Mouse (Mus musculus): ENCODE measurements around the gene Gcm1.
A peak's percentile ranks its signal among the peaks of the same experiment; 100 is the strongest.

The Gcm1 gene

GRCm38 (mm10) chr9:78051677-78052076 lies at the start of gene Gcm1:
TSS of gene Gcm1 (plus strand) at chr9:78051924.
- DNase-seq, result no peak

GRCm38 (mm10) chr9:78003278-78003677 lies 48.4 kb upstream of the Gcm1 start:
- DNase-seq, result no peak

GRCm38 (mm10) chr9:78005481-78005880 lies 46.2 kb upstream of the Gcm1 start:
- DNase-seq, result peak in 1 of 2 experiments; percentile 40

- DNase-seq, result peak; percentile 91 to 92
Observed at GRCm38 (mm10) chr9:78006209-78007001, 45.3 kb upstream of the Gcm1 start.

- DNase-seq, result peak; percentile 64 to 76
Observed at GRCm38 (mm10) chr9:78009382-78009781, 42.3 kb upstream of the Gcm1 start.

- DNase-seq, result no peak
Observed at GRCm38 (mm10) chr9:78010187-78010586, 41.5 kb upstream of the Gcm1 start.

GRCm38 (mm10) chr9:78010707-78011106 lies 41.0 kb upstream of the Gcm1 start:
- no peak for DNase-seq

GRCm38 (mm10) chr9:78012066-78012465 lies 39.7 kb upstream of the Gcm1 start:
- no peak for DNase-seq

- no peak for DNase-seq
Observed at GRCm38 (mm10) chr9:78012681-78013080, 39.0 kb upstream of the Gcm1 start.

- no peak for DNase-seq
Observed at GRCm38 (mm10) chr9:78013813-78014212, 37.9 kb upstream of the Gcm1 start.

GRCm38 (mm10) chr9:78015816-78016215 lies 35.9 kb upstream of the Gcm1 start:
- DNase-seq, result no peak

- no peak for DNase-seq
Observed at GRCm38 (mm10) chr9:78016288-78016687, 35.4 kb upstream of the Gcm1 start.

- DNase-seq, result no peak
Observed at GRCm38 (mm10) chr9:78021256-78021655, 30.5 kb upstream of the Gcm1 start.

GRCm38 (mm10) chr9:78022187-78022945 lies 29.4 kb upstream of the Gcm1 start:
- DNase-seq, result peak; percentile 52 to 54

- DNase-seq, result peak in 1 of 2 experiments; percentile 71
Observed at GRCm38 (mm10) chr9:78024823-78025222, 26.9 kb upstream of the Gcm1 start.

- no peak for DNase-seq
Observed at GRCm38 (mm10) chr9:78027099-78027498, 24.6 kb upstream of the Gcm1 start.

GRCm38 (mm10) chr9:78030835-78031456 lies 20.8 kb upstream of the Gcm1 start:
- no peak for DNase-seq

GRCm38 (mm10) chr9:78032930-78033329 lies 18.8 kb upstream of the Gcm1 start:
- DNase-seq, result no peak

GRCm38 (mm10) chr9:78035296-78035695 lies 16.4 kb upstream of the Gcm1 start:
- no peak for DNase-seq

GRCm38 (mm10) chr9:78035831-78036230 lies 15.9 kb upstream of the Gcm1 start:
- no peak for DNase-seq

- DNase-seq, result peak; percentile 82 to 88
Observed at GRCm38 (mm10) chr9:78038755-78039489, 12.8 kb upstream of the Gcm1 start.

- no peak for DNase-seq
Observed at GRCm38 (mm10) chr9:78045171-78045570, 6.6 kb upstream of the Gcm1 start.

- peak in 1 of 2 experiments; percentile 28 for DNase-seq
Observed at GRCm38 (mm10) chr9:78046755-78047154, 5.0 kb upstream of the Gcm1 start.
